Mouse (Mus musculus): ENCODE measurements around the gene Ier5l.

The Ier5l gene

GRCm38 (mm10) chr2:30441518-30442497 lies 32.2 kb downstream of the Ier5l start:
- DNase-seq (ENCODE audit: low read depth, low spot score) = peak; percentile 100

GRCm38 (mm10) chr2:30440701-30441517 lies 33.1 kb downstream of the Ier5l start:
- DNase-seq (ENCODE audit: low read depth, low spot score) = peak; percentile 97

GRCm38 (mm10) chr2:30440211-30440700 lies 33.8 kb downstream of the Ier5l start:
- DNase-seq (ENCODE audit: low read depth, low spot score) = peak; percentile 90

GRCm38 (mm10) chr2:30439631-30440030 lies 34.4 kb downstream of the Ier5l start:
- no peak for DNase-seq (ENCODE audit: low read depth, low spot score)

- DNase-seq (ENCODE audit: low read depth, low spot score) = no peak
These were observed 36.2 kb downstream of the Ier5l start for GRCm38 (mm10) chr2:30437791-30438190.

GRCm38 (mm10) chr2:30436809-30437208 lies 37.2 kb downstream of the Ier5l start:
- no peak for DNase-seq (ENCODE audit: low read depth, low spot score)

- DNase-seq (ENCODE audit: low read depth, low spot score) = no peak
These were observed 37.9 kb downstream of the Ier5l start for GRCm38 (mm10) chr2:30436156-30436545.

- DNase-seq (ENCODE audit: low read depth, low spot score) = peak; percentile 88
These were observed 38.5 kb downstream of the Ier5l start for GRCm38 (mm10) chr2:30435326-30436155.

GRCm38 (mm10) chr2:30429156-30429555 lies 44.9 kb downstream of the Ier5l start:
- peak; percentile 32 for DNase-seq (ENCODE audit: low read depth, low spot score)
